Mouse (Mus musculus) MEL (cell line): ENCODE measurements around the gene Dnah10. TPM values are rescaled to one million over a fixed set of nuclear protein-coding genes. Genes with fewer than 3 reads are reported as not detected.

Experiments used
- DNase-seq: peaks from one replicate; pipeline ENCODE4 v3.0.0; 2011; ENCODE audit warnings: low read depth, low spot score
- H3K27ac ChIP-seq: 2 replicates; pipeline ENCODE4 v1.5.1; 2012; ENCODE audit warnings: low read depth, mild to moderate bottlenecking, control low read depth, low read length, moderate library complexity; ENCODE audit not compliant: control insufficient read depth
- H3K27me3 ChIP-seq, 2 experiments: fragments of 150-350 bp in 1 of 2; sonication (generic) in 1 of 2; 2 replicates each; pipeline ENCODE4 v1.6.1; 2012; ENCODE audit warnings: low read length in 2 of 2, mild to moderate bottlenecking in 2 of 2, improper control_type of control experiment in 1 of 2, moderate library complexity in 1 of 2; ENCODE audit not compliant: insufficient read depth in 2 of 2, control insufficient read depth in 1 of 2
- H3K36me3 ChIP-seq, 2 experiments: 2 replicates each; pipeline ENCODE4 v1.6.1; 2012 to 2014; ENCODE audit warnings: low read length in 2 of 2, improper control_type of control experiment in 1 of 2, inconsistent platforms in 1 of 2, mild to moderate bottlenecking in 1 of 2; ENCODE audit not compliant: insufficient read depth in 2 of 2, control insufficient read depth in 1 of 2
- H3K4me1 ChIP-seq, 2 experiments: fragments of 150-350 bp in 1 of 2; sonication (generic) in 1 of 2; 2 replicates each; pipeline ENCODE4 v1.6.1; 2012; ENCODE audit warnings: low read length in 2 of 2, improper control_type of control experiment in 1 of 2, mild to moderate bottlenecking in 1 of 2; ENCODE audit not compliant: insufficient read depth in 2 of 2, control insufficient read depth in 1 of 2
- H3K4me3 ChIP-seq, 2 experiments: fragments of 150-350 bp in 1 of 2; sonication (generic) in 1 of 2; 2 replicates each; pipeline ENCODE4 v1.5.1; 2012; ENCODE audit warnings: low read depth in 2 of 2, low read length in 2 of 2, mild to moderate bottlenecking in 2 of 2, moderate library complexity in 2 of 2, control low read depth in 1 of 2, improper control_type of control experiment in 1 of 2; ENCODE audit not compliant: control insufficient read depth in 1 of 2, insufficient read depth in 1 of 2
- H3K79me2 ChIP-seq: 2 replicates; pipeline ENCODE4 v1.6.1; 2012; ENCODE audit warnings: mild to moderate bottlenecking, low read length, moderate library complexity; ENCODE audit not compliant: control insufficient read depth, poor library complexity, insufficient read depth
- H3K9ac ChIP-seq: 2 replicates; pipeline ENCODE4 v1.6.1; 2012; ENCODE audit warnings: low read depth, mild to moderate bottlenecking, control low read depth, low read length, moderate library complexity; ENCODE audit not compliant: control insufficient read depth, poor library complexity, severe bottlenecking
- H3K9me3 ChIP-seq: fragments of 150-350 bp; sonication (generic); replicated peaks from 2 replicates; pipeline ENCODE4 v1.6.1; 2012; ENCODE audit warnings: mild to moderate bottlenecking, low read length, improper control_type of control experiment, moderate library complexity; ENCODE audit not compliant: insufficient read depth
- CHD2 ChIP-seq: IDR thresholded peaks from 2 replicates; pipeline ENCODE4 v1.6.1; 2011; ENCODE audit warnings: low read length, improper control_type of control experiment
- EP300 ChIP-seq, 2 experiments: IDR thresholded peaks; 2 replicates each; pipeline ENCODE4 v1.6.1; 2011; ENCODE audit warnings: improper control_type of control experiment in 2 of 2, low read length in 2 of 2, low read depth in 1 of 2, mild to moderate bottlenecking in 1 of 2
- ETS1 ChIP-seq: IDR thresholded peaks from 2 replicates; pipeline ENCODE4 v1.6.1; 2012; ENCODE audit warnings: low read depth, mild to moderate bottlenecking, inconsistent platforms, low read length, improper control_type of control experiment, moderate library complexity
- GABPA ChIP-seq: IDR thresholded peaks from 2 replicates; pipeline ENCODE4 v1.6.1; 2012; ENCODE audit warnings: low read depth, mild to moderate bottlenecking, inconsistent platforms, low read length, improper control_type of control experiment, moderate library complexity
- HCFC1 ChIP-seq: IDR thresholded peaks from 2 replicates; pipeline ENCODE4 v1.6.1; 2012; ENCODE audit warnings: low read depth, mild to moderate bottlenecking, inconsistent platforms, low read length, improper control_type of control experiment, moderate library complexity
- JUND ChIP-seq: IDR thresholded peaks from 2 replicates; pipeline ENCODE4 v1.6.1; 2011; ENCODE audit warnings: low read depth, mild to moderate bottlenecking, improper control_type of control experiment, low read length
- KAT2A ChIP-seq: conservative IDR thresholded peaks from 2 replicates; pipeline ENCODE4 v1.6.1; 2012; ENCODE audit warnings: low read depth, low read length, improper control_type of control experiment, inconsistent platforms
- MAFK ChIP-seq: IDR thresholded peaks from 2 replicates; pipeline ENCODE4 v1.6.1; 2011; ENCODE audit warnings: low read depth, mild to moderate bottlenecking, low read length, improper control_type of control experiment, borderline replicate concordance
- MAX ChIP-seq: IDR thresholded peaks from 2 replicates; pipeline ENCODE4 v1.6.1; 2011; ENCODE audit warnings: low read length, improper control_type of control experiment
- MYB ChIP-seq: IDR thresholded peaks from 2 replicates; pipeline ENCODE4 v1.6.1; 2011; ENCODE audit warnings: mild to moderate bottlenecking, low read depth, low read length, improper control_type of control experiment
- NELFE ChIP-seq: IDR thresholded peaks from 2 replicates; pipeline ENCODE4 v1.6.1; 2011; ENCODE audit warnings: low read depth, low read length, improper control_type of control experiment
- NRF1 ChIP-seq: IDR thresholded peaks from 2 replicates; pipeline ENCODE4 v1.6.1; 2014; ENCODE audit warnings: low read depth, mild to moderate bottlenecking, inconsistent platforms, low read length, improper control_type of control experiment, moderate library complexity; ENCODE audit not compliant: poor library complexity, insufficient read depth, severe bottlenecking
- POLR2A ChIP-seq, 2 experiments: IDR thresholded peaks; 2 replicates each; pipeline ENCODE4 v1.6.1; 2011 to 2012; ENCODE audit warnings: low read length in 2 of 2, mild to moderate bottlenecking in 2 of 2, control low read depth in 1 of 2, improper control_type of control experiment in 1 of 2, low read depth in 1 of 2, moderate library complexity in 1 of 2; ENCODE audit not compliant: control insufficient read depth in 1 of 2, insufficient read depth in 1 of 2, poor library complexity in 1 of 2
- POLR2AphosphoS5 ChIP-seq: IDR thresholded peaks from 2 replicates; pipeline ENCODE4 v1.6.1; 2012; ENCODE audit warnings: low read depth, borderline replicate concordance, mild to moderate bottlenecking, inconsistent platforms, low read length, moderate library complexity, mixed read lengths
- RCOR1 ChIP-seq: IDR thresholded peaks from 2 replicates; pipeline ENCODE4 v1.6.1; 2012; ENCODE audit warnings: low read depth, mild to moderate bottlenecking, inconsistent platforms, low read length, improper control_type of control experiment
- UBTF ChIP-seq: IDR thresholded peaks from 2 replicates; pipeline ENCODE4 v1.6.1; 2012; ENCODE audit warnings: low read depth, mild to moderate bottlenecking, inconsistent platforms, low read length, improper control_type of control experiment, moderate library complexity, borderline replicate concordance; ENCODE audit not compliant: insufficient read depth
- USF1 ChIP-seq: IDR thresholded peaks from 2 replicates; pipeline ENCODE4 v1.6.1; 2014; ENCODE audit warnings: low read depth, mild to moderate bottlenecking, inconsistent platforms, low read length, improper control_type of control experiment, moderate library complexity
- USF2 ChIP-seq, 2 experiments: IDR thresholded peaks; 2 replicates each; pipeline ENCODE4 v1.6.1; 2011 to 2012; ENCODE audit warnings: improper control_type of control experiment in 2 of 2, low read length in 2 of 2, borderline replicate concordance in 1 of 2, inconsistent platforms in 1 of 2, low read depth in 1 of 2, mild to moderate bottlenecking in 1 of 2; ENCODE audit not compliant: insufficient read depth in 1 of 2
- ZC3H11A ChIP-seq: IDR thresholded peaks from 2 replicates; pipeline ENCODE4 v1.6.1; 2012; ENCODE audit warnings: low read depth, mild to moderate bottlenecking, inconsistent platforms, low read length, improper control_type of control experiment
- ZKSCAN1 ChIP-seq: IDR thresholded peaks from 2 replicates; pipeline ENCODE4 v1.6.1; 2012; ENCODE audit warnings: low read depth, mild to moderate bottlenecking, inconsistent platforms, low read length, improper control_type of control experiment, moderate library complexity
- ZMIZ1 ChIP-seq: IDR thresholded peaks from 2 replicates; pipeline ENCODE4 v1.6.1; 2012; ENCODE audit warnings: low read depth, mild to moderate bottlenecking, inconsistent platforms, low read length, improper control_type of control experiment, moderate library complexity
- ZNF384 ChIP-seq: IDR thresholded peaks from 2 replicates; pipeline ENCODE4 v1.6.1; 2012; ENCODE audit warnings: low read depth, mild to moderate bottlenecking, inconsistent platforms, low read length, improper control_type of control experiment
- polyA plus RNA-seq, 2 experiments: library from polyadenylated mRNA; stranded (reverse) in 1 of 2; unstranded in 1 of 2; fragments of >175 nt in 1 of 2; fragments of >200 nt in 1 of 2; gene quantifications; 2 replicates each; pipeline versions ENCODE4 v1.2.1 to v1.2.4; 2012; ENCODE audit warnings: low replicate concordance in 2 of 2, low read depth in 1 of 2; ENCODE audit not compliant: insufficient read length in 2 of 2, insufficient read depth in 1 of 2, missing spikeins in 1 of 2
- total RNA-seq: library from RNA; depleted of rRNA; stranded (reverse); fragments of 300-350 nt; gene quantifications from 2 replicates; pipeline ENCODE4 v1.2.3, GENCODE M21; 2012

Gene Dnah10
- total and polyA plus RNA-seq, 3 experiments, result 0.04 to 0.11 TPM; not detected in 1

- DNase-seq, result no peak
- no peak for TF ChIP-seq USF1
- no peak for TF ChIP-seq KAT2A
- no peak for TF ChIP-seq HCFC1
- no peak for TF ChIP-seq MYB
- TF ChIP-seq RCOR1, result no peak
- TF ChIP-seq EP300 (IDR thresholded peaks at IDR 0.05; ENCODE audit: low read depth in 1 of 2, low read length in 2 of 2), result no peak
- no peak for TF ChIP-seq JUND
- TF ChIP-seq ZNF384, result no peak
- TF ChIP-seq ETS1, result no peak
- no peak for TF ChIP-seq CHD2
- no peak for TF ChIP-seq MAX
- TF ChIP-seq NELFE, result no peak
- no peak for TF ChIP-seq MAFK
- TF ChIP-seq NRF1, result no peak
- no peak for TF ChIP-seq POLR2A (IDR thresholded peaks at IDR 0.05; ENCODE audit: control insufficient read depth in 1 of 2, insufficient read depth in 1 of 2, low read depth in 1 of 2, low read length in 2 of 2, poor library complexity in 1 of 2)
- no peak for TF ChIP-seq POLR2AphosphoS5
- no peak for TF ChIP-seq ZC3H11A
- no peak for TF ChIP-seq USF2 (IDR thresholded peaks at IDR 0.05; ENCODE audit: borderline replicate concordance in 1 of 2, insufficient read depth in 1 of 2, low read depth in 1 of 2, low read length in 2 of 2)
- no peak for TF ChIP-seq ZKSCAN1
- Histone ChIP-seq H3K27me3 (no peaks in the 10 kb centered on the region), H3K27ac (no peak overlapping the region), H3K79me2 (no peaks in the 10 kb centered on the region), H3K4me1 (peaks cover 12 to 28% of the 10 kb centered on the region in 2 experiments), H3K4me3 (no peak overlapping the region), H3K36me3 (peaks cover 2 to 29% of the 10 kb centered on the region in 2 experiments; a peak in 3 of 4 replicates), H3K9ac (no peak overlapping the region), H3K9me3 (no peaks in the 10 kb centered on the region)
These were observed 127.4 kb downstream of the Dnah10 start for GRCm38 (mm10) chr5:124852294-124852693.

- H3K9me3 ChIP-seq, result no peaks in the 10 kb centered on the region
- H3K4me1 ChIP-seq, result peaks cover 11 to 28% of the 10 kb centered on the region in 2 experiments
- H3K36me3 ChIP-seq, result peaks cover 2 to 26% of the 10 kb centered on the region in 2 experiments; a peak in 3 of 4 replicates
- no peaks in the 10 kb centered on the region for H3K27me3 ChIP-seq
- no peak for TF ChIP-seq KAT2A
- no peak for TF ChIP-seq ZMIZ1
- TF ChIP-seq ZKSCAN1, result no peak
- no peak for TF ChIP-seq UBTF
- TF ChIP-seq GABPA, result no peak
- TF ChIP-seq, all 39 proteins: peak for 0
- no peak overlapping the region for H3K27ac ChIP-seq
- H3K4me3 ChIP-seq, result no peak overlapping the region
- no peaks in the 10 kb centered on the region for H3K79me2 ChIP-seq
- H3K9ac ChIP-seq, result no peak overlapping the region
- no peak for DNase-seq
These were observed 128.2 kb downstream of the Dnah10 start for GRCm38 (mm10) chr5:124853079-124853478.
